Mouse (Mus musculus) ovary, adult 18-20 months (tissue): ENCODE data around the gene Neurl2.

Source experiments
- DNase-seq: peaks from one replicate; pipeline ENCODE4 v3.0.0; 2022; ENCODE audit warnings: low spot score, mixed read lengths

Gene Neurl2

DNA sequence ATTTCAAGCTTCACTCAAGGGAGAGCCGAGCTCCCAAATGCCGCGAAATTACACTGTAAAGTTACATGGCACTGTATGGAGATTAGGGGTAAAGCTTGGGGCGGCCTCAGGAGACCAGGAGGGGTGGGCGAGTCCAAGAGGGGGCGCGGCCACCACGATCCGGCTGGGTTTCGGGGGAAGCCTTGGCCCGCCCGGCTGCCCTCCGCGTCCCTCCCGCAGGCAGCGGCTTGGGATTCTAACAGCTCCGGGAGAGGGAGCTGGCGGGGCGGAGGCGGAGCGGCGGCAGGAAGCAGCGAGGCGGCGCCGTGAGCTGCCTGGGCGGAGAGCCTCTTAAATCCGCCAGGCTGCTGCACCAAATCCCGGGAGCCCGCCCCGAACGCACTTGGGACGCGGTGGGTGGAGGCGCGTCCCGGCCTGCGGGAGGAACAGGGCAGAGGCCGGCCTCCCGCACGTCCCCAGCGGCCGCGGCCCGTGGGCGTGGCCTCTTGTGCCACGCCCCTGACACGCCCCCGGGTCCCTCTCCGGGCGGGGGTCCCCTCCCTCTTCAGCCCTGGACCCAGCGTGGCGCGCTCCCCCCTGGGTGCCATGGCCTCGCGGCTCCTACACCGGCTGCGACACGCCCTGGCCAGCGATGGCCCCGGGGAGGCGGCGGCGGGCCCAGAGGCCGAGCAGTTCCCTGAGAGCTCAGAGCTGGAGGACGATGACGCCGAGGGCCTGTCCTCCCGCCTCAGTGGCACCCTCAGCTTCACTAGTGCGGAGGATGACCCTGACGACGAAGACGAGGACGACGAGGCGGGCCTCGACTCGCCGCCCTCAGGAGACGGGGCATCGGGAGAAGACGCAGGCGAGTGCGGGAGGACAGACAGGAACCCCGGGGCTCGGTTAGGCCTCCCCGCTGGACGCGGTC lies 47.5 kb downstream of the Neurl2 start, which contains the start of gene Snx21:
Gene Snx21, plus strand, starts transcription at position 343 of the 907 bp plus-strand sequence.
- peak; percentile 95 for DNase-seq

DNA sequence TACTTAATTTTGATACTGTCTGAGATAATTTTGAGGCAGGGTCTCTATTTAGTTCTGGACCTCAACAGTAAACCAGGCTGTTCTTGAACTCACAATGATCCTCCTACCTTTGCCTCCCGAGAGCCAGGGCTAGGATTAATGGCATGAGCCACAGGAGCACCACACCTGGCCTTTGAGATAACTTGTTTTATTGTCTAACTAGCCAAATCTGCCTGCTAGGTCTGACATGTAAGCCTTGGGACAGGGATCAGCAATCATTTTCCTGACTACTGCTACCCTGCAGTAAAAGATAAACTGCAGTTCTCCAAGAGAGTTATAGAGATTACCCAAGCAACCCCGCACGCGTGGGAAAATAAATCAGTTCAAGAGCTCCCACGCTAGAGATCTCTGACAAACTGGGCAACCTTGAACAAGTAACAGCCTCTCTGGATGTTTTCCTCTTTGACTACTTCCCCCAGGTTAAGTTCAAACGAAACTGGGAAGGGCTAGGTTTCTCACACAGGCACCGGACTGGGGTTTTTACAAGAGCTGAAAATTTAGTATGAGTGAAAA lies 48.3 kb downstream of the Neurl2 start:
- DNase-seq, result no peak

DNA sequence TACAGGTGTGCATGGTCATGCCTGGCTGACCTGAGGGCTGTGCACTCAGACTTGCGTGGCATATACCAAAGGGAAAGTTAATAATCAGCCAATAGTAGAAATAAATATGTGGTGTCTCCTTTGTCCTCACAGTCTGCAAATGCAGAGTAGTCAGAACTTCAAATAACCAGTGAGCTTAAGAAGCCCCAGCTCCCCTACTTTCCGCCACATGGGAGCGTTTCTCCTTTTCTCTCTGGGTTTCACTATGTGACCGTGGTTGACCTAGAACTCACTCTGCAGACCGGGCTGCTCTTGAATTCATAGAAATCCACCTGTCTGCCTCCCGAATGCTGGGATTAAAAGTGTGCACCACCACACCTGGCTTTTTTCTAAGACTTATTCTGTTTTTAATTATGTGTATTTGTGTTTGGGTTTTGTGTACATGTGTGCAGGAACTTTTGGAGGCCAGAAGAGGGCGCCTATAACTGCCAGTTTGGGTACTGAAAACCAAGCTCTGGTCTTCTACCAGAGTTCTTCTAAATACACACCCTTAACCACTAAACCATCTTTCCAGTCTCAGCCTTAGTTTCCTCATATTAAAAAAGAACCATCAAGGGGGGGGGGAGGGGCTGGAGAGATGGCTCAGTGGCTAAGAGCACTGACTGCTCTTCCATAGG lies 49.2 kb downstream of the Neurl2 start:
- DNase-seq, result no peak

DNA sequence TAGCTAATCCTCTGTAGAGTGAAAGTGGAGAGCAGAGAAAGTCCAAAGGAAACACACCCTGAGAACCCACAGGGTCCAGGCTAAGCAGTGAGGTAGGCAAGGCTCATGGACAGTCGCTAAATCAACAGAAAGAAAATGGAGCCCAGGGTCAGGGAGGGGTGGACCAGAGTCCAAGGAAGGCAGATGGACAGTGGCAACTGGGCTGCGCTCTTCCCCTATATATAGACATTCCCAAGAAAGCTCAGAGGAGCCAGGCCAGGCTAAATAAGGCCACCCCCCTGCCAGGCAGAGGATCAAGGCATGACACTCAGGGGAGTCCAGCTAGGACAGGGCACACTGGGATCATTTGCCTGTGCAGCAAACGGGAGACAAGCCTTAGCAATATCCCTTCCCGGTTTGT lies 51.4 kb downstream of the Neurl2 start:
- DNase-seq, result no peak
